Mouse (Mus musculus): ENCODE measurements around the gene Lcn4. TPM values are rescaled to one million over a fixed set of nuclear protein-coding genes. Genes with fewer than 3 reads are reported as not detected.
"Not testable (repeated sequence)": the region's sequence is repeated elsewhere in the genome, so short reads cannot be mapped to it uniquely, and the experiment has no call there.

Gene Lcn4
- polyA plus RNA-seq (2015; fragmentation: Nextera tagmentation; extraction: Ambion mirVana) = not detected in 2 replicates

DNA sequence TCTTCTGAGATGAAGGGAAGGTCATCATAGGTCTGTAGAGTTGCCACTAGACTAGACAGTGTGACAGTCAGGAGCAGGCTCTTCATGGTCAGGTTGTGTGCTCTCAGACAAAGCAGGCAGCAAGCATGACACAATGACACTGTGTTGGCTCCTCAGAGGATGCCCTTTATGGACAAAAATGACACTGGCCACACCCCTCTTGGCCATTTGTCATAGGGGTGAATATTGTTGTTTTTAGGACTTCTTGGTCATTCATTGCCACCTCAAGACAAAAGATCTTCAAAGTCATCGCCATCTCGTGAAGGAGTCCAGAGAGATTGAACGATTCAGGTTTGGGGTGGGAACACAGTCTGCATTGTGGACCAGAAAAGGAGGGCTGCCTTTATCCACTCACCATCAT lies at the start of gene Lcn4:
Gene Lcn4 (minus strand): TSS at position 101 of the 400 bp plus-strand sequence.
- Histone ChIP-seq H3K9ac (ENCODE audit: low read depth, low read length) (no peak within 1 kb of the TSS), H3K27ac (ENCODE audit: low read depth, low read length) (no peak within 1 kb of the TSS), H3K4me2 (replicated peaks; ENCODE audit: low read depth) (no peak within 1 kb of the TSS), H3K36me3 (ENCODE audit: control insufficient read depth, insufficient read depth) (no peaks in the 10 kb centered on the region), H3K4me3 (ENCODE audit: low read depth, low read length) (no peak within 1 kb of the TSS), H3K27me3 (replicated peaks; ENCODE audit: control insufficient read depth, insufficient read depth, low read length) (no peaks in the 10 kb centered on the region), H3K9me3 (ENCODE audit: control insufficient read depth) (no peaks in the 10 kb centered on the region), H3K4me1 (replicated peaks; ENCODE audit: control insufficient read depth, insufficient read depth, low read length) (no peaks in the 10 kb centered on the region)
- TF ChIP-seq CTCF (IDR thresholded peaks at IDR 0.05; ENCODE audit: low read depth) = no peak
- no peak for ATAC-seq
- 92% methylated on average over 3 of the region's 3 CpGs for WGBS

DNA sequence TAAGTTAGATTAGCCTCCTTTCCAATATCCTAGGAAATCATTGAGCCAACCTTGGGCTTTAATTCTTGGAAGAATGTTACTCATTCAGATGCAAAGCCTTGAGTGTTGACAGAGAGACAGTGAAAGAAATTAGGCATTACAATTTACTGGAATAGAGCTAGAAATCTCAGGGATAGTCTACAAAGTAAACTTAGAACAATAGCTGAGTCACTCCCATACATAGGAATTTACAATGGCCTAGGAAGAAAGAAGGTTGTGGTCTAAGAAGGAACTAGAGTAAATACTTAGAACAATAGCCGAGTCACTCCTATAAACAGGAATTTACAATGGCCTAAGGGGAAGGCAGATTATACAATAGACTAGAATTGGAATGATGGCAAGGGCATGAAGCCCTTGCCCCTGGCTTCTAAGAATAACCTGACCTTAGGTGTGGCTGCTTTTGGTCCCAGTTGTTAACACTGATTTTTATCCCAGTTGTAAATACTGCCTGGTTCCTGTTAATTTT lies 15.1 kb upstream of the Lcn4 start:
- Histone ChIP-seq H3K9ac (ENCODE audit: low read depth, low read length) (no peak overlapping the region), H3K4me2 (replicated peaks; ENCODE audit: low read depth) (no peak overlapping the region), H3K36me3 (ENCODE audit: control insufficient read depth, insufficient read depth) (no peaks in the 10 kb centered on the region), H3K4me3 (ENCODE audit: low read depth, low read length) (no peak overlapping the region), H3K27ac (ENCODE audit: low read depth, low read length) (no peak overlapping the region), H3K4me1 (replicated peaks; ENCODE audit: control insufficient read depth, insufficient read depth, low read length) (no peaks in the 10 kb centered on the region), H3K9me3 (ENCODE audit: control insufficient read depth) (no peaks in the 10 kb centered on the region), H3K27me3 (replicated peaks; ENCODE audit: control insufficient read depth, insufficient read depth, low read length) (no peaks in the 10 kb centered on the region)
- TF ChIP-seq CTCF (IDR thresholded peaks at IDR 0.05; ENCODE audit: low read depth) = no peak
- WGBS = 88% methylated on average over 1 of the region's 1 CpGs
- ATAC-seq = no peak

DNA sequence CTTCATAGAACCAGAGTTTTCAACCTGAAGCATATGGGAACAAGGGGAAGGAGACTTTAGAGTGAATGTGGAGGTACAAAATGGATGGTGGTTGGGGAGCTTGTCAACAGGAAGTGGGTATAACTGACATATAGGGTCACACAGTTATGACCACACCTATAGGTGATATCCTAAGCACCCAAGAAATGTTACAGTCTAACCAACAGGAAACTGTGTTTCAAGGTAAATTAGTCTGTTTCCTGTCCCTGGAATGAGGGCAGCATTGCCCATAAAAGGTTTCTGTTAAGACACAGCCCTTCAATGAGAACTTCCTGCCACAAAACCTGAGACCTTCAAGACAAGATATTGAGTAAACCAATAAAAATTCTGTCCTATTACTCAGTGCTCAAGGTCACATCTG lies 2.3 kb downstream of the Lcn4 start:
- Histone ChIP-seq H3K36me3 (ENCODE audit: control insufficient read depth, insufficient read depth) (no peaks in the 10 kb centered on the region), H3K9me3 (ENCODE audit: control insufficient read depth) (no peaks in the 10 kb centered on the region), H3K27me3 (replicated peaks; ENCODE audit: control insufficient read depth, insufficient read depth, low read length) (no peaks in the 10 kb centered on the region), H3K4me3 (ENCODE audit: low read depth, low read length) (no peak overlapping the region), H3K9ac (ENCODE audit: low read depth, low read length) (no peak overlapping the region), H3K27ac (ENCODE audit: low read depth, low read length) (no peak overlapping the region), H3K4me2 (replicated peaks; ENCODE audit: low read depth) (no peak overlapping the region), H3K4me1 (replicated peaks; ENCODE audit: control insufficient read depth, insufficient read depth, low read length) (no peaks in the 10 kb centered on the region)
- no peak for TF ChIP-seq CTCF (IDR thresholded peaks at IDR 0.05; ENCODE audit: low read depth)
- no peak for ATAC-seq

DNA sequence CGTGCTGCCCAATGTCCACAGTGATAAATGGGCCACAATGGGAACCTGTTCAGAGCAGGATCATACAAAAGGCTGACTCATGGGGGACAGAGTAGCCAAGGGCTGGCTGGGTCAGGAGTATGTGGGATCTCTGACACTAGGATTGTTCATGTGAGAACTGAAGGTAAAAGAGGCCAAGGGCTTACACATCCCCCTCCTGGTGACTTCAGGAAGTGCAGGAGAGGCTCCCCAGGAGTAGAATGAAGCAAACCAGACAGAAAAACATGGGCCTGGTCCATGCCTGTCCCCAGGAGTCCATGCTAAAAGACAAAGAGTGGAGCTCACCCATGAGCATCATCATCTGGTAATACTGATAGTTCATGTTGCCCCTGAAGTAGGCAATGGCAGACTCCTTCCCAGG lies 7.5 kb downstream of the Lcn4 start:
- peak; percentile 80 for TF ChIP-seq CTCF (IDR thresholded peaks at IDR 0.05; ENCODE audit: low read depth)
- 79% methylated on average over 1 of the region's 1 CpGs for WGBS
- not testable (repeated sequence) for ATAC-seq

DNA sequence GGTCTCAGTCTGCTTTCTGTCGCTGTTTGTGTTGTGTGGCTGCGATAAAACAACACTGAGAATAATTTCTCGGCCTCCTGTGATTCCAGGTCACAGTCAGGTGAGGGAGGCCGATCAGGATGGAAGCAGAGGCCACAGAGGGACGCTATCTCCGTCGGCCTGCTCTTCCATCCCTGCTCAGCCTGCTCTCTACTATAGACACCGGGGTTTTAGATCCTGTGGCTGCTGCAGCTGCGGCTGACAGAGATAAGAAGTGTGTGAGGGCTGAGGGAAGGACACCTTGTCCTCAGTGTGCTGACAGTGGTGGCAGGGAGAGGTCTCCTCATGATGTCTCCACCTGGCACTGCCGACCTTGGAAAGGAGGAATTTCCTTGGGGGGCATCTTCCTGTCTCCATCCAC lies 8.0 kb downstream of the Lcn4 start:
- Histone ChIP-seq H3K27ac (ENCODE audit: low read depth, low read length) (no peak overlapping the region), H3K9ac (ENCODE audit: low read depth, low read length) (no peak overlapping the region), H3K4me2 (replicated peaks; ENCODE audit: low read depth) (no peak overlapping the region), H3K4me3 (ENCODE audit: low read depth, low read length) (no peak overlapping the region), H3K9me3 (ENCODE audit: control insufficient read depth) (no peaks in the 10 kb centered on the region), H3K27me3 (replicated peaks; ENCODE audit: control insufficient read depth, insufficient read depth, low read length) (no peaks in the 10 kb centered on the region), H3K4me1 (replicated peaks; ENCODE audit: control insufficient read depth, insufficient read depth, low read length) (no peaks in the 10 kb centered on the region), H3K36me3 (ENCODE audit: control insufficient read depth, insufficient read depth) (no peaks in the 10 kb centered on the region)
- WGBS = 79% methylated on average over 10 of the region's 10 CpGs
- ATAC-seq = no peak
- TF ChIP-seq CTCF (IDR thresholded peaks at IDR 0.05; ENCODE audit: low read depth) = no peak

More for the DNA sequence above, 7.5 kb downstream of the Lcn4 start:
- H3K36me3 ChIP-seq (ENCODE audit: control insufficient read depth, insufficient read depth); H3K9ac ChIP-seq (ENCODE audit: low read depth, low read length); H3K4me1 ChIP-seq (replicated peaks; ENCODE audit: control insufficient read depth, insufficient read depth, low read length); H3K27ac ChIP-seq (ENCODE audit: low read depth, low read length); H3K9me3 ChIP-seq (ENCODE audit: control insufficient read depth); H3K27me3 ChIP-seq (replicated peaks; ENCODE audit: control insufficient read depth, insufficient read depth, low read length); H3K4me3 ChIP-seq (ENCODE audit: low read depth, low read length); H3K4me2 ChIP-seq (replicated peaks; ENCODE audit: low read depth): not testable (repeated sequence)

DNA sequence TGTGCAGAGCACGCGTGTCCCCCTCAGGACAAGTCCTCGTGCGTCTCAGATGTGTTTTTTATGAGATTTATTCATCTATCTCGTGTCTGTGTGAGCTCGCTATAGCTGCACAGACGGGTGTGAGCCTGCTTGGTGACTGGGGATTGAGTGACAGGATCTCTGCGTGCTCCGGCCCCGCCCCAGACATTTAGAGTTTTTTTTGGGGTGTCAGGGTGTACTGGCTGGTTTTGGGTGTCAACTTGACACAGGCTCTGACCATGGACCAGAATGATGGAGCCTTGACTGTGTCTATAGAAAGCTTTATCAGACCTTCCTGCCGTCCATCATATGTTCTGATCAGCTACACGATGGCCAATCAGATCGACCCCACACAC lies 8.6 kb downstream of the Lcn4 start:
- Histone ChIP-seq H3K36me3 (ENCODE audit: control insufficient read depth, insufficient read depth) (no peaks in the 10 kb centered on the region), H3K27me3 (replicated peaks; ENCODE audit: control insufficient read depth, insufficient read depth, low read length) (no peaks in the 10 kb centered on the region), H3K27ac (ENCODE audit: low read depth, low read length) (no peak overlapping the region), H3K4me3 (ENCODE audit: low read depth, low read length) (no peak overlapping the region), H3K9ac (ENCODE audit: low read depth, low read length) (no peak overlapping the region), H3K4me2 (replicated peaks; ENCODE audit: low read depth) (no peak overlapping the region), H3K4me1 (replicated peaks; ENCODE audit: control insufficient read depth, insufficient read depth, low read length) (no peaks in the 10 kb centered on the region), H3K9me3 (ENCODE audit: control insufficient read depth) (no peaks in the 10 kb centered on the region)
- TF ChIP-seq CTCF (IDR thresholded peaks at IDR 0.05; ENCODE audit: low read depth) = no peak
- ATAC-seq = no peak
- 71% methylated on average over 13 of the region's 13 CpGs for WGBS
